Mouse (Mus musculus): ENCODE measurements at regions not wholly inside any gene's neighbourhood (a gene's known extent, or its start where the extent isn't known, plus 50 kb on each side); places are given as distances from the start of the nearest gene placed in this dataset.

DNA sequence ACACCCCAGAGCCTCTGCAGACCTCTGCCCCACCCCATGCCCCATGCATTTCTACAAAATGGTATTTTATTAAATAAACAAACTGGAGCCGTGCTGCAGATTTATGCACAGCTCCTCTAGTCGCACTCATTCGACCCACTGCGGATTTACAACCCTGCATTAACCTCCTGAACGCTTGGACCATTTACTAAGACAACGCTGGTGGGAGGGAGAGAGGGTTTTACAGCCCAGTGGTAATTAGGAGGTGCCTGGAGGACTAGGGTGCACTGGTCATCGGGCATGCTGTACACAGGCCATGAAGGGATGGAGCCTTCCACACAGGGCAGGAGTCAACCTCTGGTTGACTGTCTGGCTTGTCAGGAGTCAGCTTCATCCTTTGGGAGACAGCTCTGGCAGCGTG is 215.2 kb downstream of the Cryba4 start:
- no peak overlapping the region for H3K27ac ChIP-seq (ENCODE audit: low read length)
- no peaks in the 10 kb centered on the region for H3K4me1 ChIP-seq (replicated peaks; ENCODE audit: control insufficient read depth, insufficient read depth, low read length)
- H3K4me3 ChIP-seq (ENCODE audit: low read length) = no peak overlapping the region
- no peak overlapping the region for H3K9ac ChIP-seq (ENCODE audit: low read length)
- H3K27me3 ChIP-seq (ENCODE audit: control insufficient read depth, insufficient read depth, low read depth, low read length) = no peaks in the 10 kb centered on the region
- H3K36me3 ChIP-seq (ENCODE audit: control insufficient read depth, insufficient read depth, low read length) = no peaks in the 10 kb centered on the region
- WGBS = 35% methylated on average over 8 of the region's 8 CpGs
- no peak overlapping the region for H3K4me2 ChIP-seq (ENCODE audit: low read depth, low read length)
- H3K9me3 ChIP-seq (ENCODE audit: control insufficient read depth, low read length) = no peaks in the 10 kb centered on the region
- ATAC-seq (ENCODE audit: low read depth) = no peak

DNA sequence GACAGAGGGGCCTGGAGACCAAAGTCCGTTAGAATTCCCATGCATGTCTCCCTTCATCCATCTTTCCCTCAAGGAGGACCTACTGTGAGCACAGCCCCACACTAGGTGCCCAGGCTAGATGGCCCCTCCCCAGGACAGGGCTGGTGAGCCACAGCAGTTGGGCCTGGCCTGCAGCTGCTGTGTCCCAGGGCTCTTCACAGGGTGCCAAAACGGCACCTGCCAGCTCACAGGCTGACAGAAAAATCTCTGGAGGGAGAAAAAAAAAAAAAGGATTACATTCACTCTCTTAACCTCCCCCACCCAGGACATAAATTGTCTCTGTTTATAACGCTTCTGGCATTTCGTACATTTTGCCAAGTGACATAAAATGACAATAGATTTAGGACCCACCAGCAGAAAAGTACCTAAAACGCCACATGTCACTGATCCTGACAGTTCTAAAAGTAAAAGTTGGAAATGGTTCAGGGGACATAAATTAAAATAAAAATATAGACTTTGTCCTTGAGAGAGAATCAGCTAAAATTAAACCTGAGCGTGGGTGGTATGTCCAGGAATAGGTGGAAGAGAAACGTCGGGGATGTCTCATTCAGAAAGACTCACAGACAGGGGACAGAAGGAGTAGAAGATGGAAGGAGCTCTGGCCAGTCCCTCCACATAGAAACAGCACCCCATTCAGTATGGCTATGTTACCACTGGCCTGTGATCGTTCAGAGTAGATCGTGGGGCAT is 212.5 kb downstream of the Cryba4 start:
- ATAC-seq (ENCODE audit: low read depth) = no peak
- WGBS = 49% methylated on average over 10 of the region's 10 CpGs
- Histone ChIP-seq H3K36me3 (ENCODE audit: control insufficient read depth, insufficient read depth, low read length) (no peaks in the 10 kb centered on the region), H3K27ac (ENCODE audit: low read length) (no peak overlapping the region), H3K4me1 (replicated peaks; ENCODE audit: control insufficient read depth, insufficient read depth, low read length) (no peaks in the 10 kb centered on the region), H3K27me3 (ENCODE audit: control insufficient read depth, insufficient read depth, low read depth, low read length) (no peaks in the 10 kb centered on the region), H3K4me3 (ENCODE audit: low read length) (no peak overlapping the region), H3K4me2 (ENCODE audit: low read depth, low read length) (no peak overlapping the region), H3K9ac (ENCODE audit: low read length) (no peak overlapping the region), H3K9me3 (ENCODE audit: control insufficient read depth, low read length) (no peaks in the 10 kb centered on the region)

DNA sequence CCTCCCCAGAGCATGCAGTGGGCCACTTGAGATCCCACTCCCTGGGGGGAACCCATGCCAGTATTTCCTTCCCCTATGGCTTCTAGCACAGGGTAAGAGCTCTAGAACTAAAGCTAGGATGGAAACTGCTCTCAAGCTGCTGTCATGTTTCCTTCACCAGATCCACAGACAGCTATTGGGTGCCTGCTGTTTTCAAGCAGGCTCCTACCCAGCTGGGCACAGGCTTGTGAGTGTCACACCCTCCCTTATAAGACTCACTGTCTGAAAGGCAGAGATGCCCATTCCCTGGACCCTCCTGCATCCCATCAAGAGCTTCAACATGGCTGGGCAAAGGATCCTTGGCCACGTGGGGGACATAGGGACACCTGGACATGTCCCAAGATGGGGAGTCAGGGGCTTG is 211.6 kb downstream of the Cryba4 start:
- Histone ChIP-seq H3K4me1 (replicated peaks; ENCODE audit: control insufficient read depth, insufficient read depth, low read length) (no peaks in the 10 kb centered on the region), H3K4me3 (ENCODE audit: low read length) (no peak overlapping the region), H3K4me2 (ENCODE audit: low read depth, low read length) (no peak overlapping the region), H3K27ac (ENCODE audit: low read length) (no peak overlapping the region), H3K27me3 (ENCODE audit: control insufficient read depth, insufficient read depth, low read depth, low read length) (no peaks in the 10 kb centered on the region), H3K9ac (ENCODE audit: low read length) (no peak overlapping the region), H3K36me3 (ENCODE audit: control insufficient read depth, insufficient read depth, low read length) (no peaks in the 10 kb centered on the region), H3K9me3 (ENCODE audit: control insufficient read depth, low read length) (no peaks in the 10 kb centered on the region)
- ATAC-seq (ENCODE audit: low read depth) = no peak
- WGBS = 54% methylated on average over 1 of the region's 1 CpGs

DNA sequence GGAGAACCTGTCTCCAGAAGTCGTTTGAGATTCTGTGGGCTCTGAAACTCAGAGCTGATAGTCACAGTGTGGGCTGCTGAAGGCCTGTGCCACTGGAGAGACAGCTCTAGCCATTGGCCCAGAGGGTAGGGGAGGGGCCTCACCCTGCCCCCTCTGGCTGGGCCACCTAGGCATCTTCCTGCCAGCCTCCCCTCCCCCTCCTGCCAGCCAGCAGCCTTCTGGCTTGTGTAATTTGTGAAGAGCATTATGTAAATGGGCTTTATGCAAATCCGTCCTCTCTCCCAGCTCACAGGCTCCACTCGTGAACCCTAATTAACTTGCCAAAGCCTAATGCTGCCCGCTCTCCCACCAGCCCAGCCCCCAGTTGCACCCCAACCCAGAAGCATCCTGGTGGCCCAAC is 211.0 kb downstream of the Cryba4 start:
- Histone ChIP-seq H3K4me2 (ENCODE audit: low read depth, low read length) (no peak overlapping the region), H3K27me3 (ENCODE audit: control insufficient read depth, insufficient read depth, low read depth, low read length) (no peaks in the 10 kb centered on the region), H3K9ac (ENCODE audit: low read length) (no peak overlapping the region), H3K9me3 (ENCODE audit: control insufficient read depth, low read length) (no peaks in the 10 kb centered on the region), H3K27ac (ENCODE audit: low read length) (no peak overlapping the region), H3K4me3 (ENCODE audit: low read length) (no peak overlapping the region), H3K4me1 (replicated peaks; ENCODE audit: control insufficient read depth, insufficient read depth, low read length) (no peaks in the 10 kb centered on the region), H3K36me3 (ENCODE audit: control insufficient read depth, insufficient read depth, low read length) (no peaks in the 10 kb centered on the region)
- ATAC-seq (ENCODE audit: low read depth) = no peak
- WGBS = 37% methylated on average over 4 of the region's 4 CpGs

DNA sequence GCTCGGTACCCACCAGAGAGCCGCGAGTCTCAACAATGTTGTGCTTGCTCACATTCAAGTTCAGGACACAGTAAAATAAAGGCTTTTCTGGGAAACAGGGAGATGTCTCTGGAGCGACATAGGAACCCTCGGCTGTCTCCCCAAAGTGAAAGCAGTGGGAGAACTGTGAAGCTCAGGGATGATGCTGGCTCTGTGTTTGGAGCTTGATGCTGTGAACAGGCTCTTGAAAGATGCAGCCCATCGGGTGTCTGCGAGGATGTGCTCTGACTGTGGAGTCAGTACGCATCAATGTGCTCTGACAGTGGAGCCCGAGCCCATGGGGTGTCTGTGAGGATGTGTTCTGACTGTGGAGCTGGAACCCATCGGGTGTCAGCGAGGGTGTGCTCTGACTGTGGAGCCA is 210.1 kb downstream of the Cryba4 start:
- no peak overlapping the region for H3K4me3 ChIP-seq (ENCODE audit: low read length)
- no peaks in the 10 kb centered on the region for H3K9me3 ChIP-seq (ENCODE audit: control insufficient read depth, low read length)
- H3K4me2 ChIP-seq (ENCODE audit: low read depth, low read length) = no peak overlapping the region
- H3K27me3 ChIP-seq (ENCODE audit: control insufficient read depth, insufficient read depth, low read depth, low read length) = no peaks in the 10 kb centered on the region
- no peak overlapping the region for H3K27ac ChIP-seq (ENCODE audit: low read length)
- 79% methylated on average over 11 of the region's 11 CpGs for WGBS
- no peaks in the 10 kb centered on the region for H3K4me1 ChIP-seq (replicated peaks; ENCODE audit: control insufficient read depth, insufficient read depth, low read length)
- ATAC-seq (ENCODE audit: low read depth) = no peak
- no peak overlapping the region for H3K9ac ChIP-seq (ENCODE audit: low read length)
- no peaks in the 10 kb centered on the region for H3K36me3 ChIP-seq (ENCODE audit: control insufficient read depth, insufficient read depth, low read length)

DNA sequence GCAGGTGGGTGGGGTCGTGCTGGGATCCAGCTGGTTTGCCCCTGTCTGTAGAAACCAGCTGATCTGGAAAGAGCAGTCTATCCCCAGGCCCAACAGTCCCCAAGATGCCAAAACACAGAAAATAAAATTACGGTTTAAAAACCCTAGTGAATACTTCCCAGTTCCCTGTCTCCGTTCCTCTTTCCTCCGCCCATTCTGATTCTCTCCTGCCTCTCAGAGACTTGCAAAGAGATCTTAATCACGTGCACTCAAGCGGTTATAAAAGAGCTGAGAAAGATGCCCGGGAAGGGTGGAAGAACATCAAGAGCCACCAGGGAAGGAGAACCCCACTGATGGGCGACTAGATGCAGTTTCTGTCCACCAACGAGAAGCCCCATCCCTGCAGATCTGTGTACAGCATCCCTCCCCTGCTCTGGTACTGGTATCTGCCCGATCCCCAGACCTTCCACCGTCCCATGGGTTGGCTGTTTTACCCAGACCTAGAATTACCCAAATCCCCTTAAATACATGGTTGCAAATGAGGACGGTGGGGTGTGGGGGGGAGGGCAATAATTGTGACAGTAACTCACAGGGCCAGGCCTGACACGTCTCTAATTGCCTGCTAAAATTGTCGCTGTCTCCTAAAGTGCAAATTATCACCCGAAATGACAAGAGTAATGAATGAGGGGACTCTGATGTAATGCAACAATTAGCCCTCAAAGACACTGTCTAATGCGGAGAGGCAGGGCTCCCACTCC is 202.1 kb downstream of the Cryba4 start:
- no peaks in the 10 kb centered on the region; the same call in 1 of the 2 replicates for H3K27me3 ChIP-seq (ENCODE audit: control insufficient read depth, insufficient read depth, low read depth, low read length)
- no peak overlapping the region for H3K27ac ChIP-seq (ENCODE audit: low read length)
- ATAC-seq (ENCODE audit: low read depth) = no peak
- H3K9me3 ChIP-seq (ENCODE audit: control insufficient read depth, low read length) = no peaks in the 10 kb centered on the region
- 26% methylated on average over 16 of the region's 16 CpGs for WGBS
- H3K9ac ChIP-seq (ENCODE audit: low read length) = no peak overlapping the region
- no peaks in the 10 kb centered on the region for H3K4me1 ChIP-seq (replicated peaks; ENCODE audit: control insufficient read depth, insufficient read depth, low read length)
- no peaks in the 10 kb centered on the region for H3K36me3 ChIP-seq (ENCODE audit: control insufficient read depth, insufficient read depth, low read length)
- no peak overlapping the region for H3K4me2 ChIP-seq (ENCODE audit: low read depth, low read length)
- no peak overlapping the region for H3K4me3 ChIP-seq (ENCODE audit: low read length)

DNA sequence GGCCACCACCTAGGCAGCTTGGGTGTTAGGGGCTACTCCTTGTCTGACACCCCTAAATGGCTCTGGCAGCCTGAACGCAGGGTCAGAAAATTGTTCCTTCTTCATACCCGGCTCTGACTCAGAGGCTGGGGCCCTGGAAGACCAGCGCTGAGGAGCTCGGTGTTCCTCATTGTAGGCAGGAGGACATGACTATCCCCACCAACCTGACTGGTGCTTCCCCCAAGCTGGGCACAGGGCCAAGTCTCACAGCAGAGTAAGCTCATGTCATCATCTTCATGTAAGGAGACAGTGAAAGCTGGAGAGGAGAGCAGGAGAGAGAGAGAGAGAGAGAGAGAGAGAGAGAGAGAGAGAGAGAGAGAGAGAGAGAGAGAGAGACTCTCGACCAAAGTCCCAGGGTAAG is 201.4 kb downstream of the Cryba4 start:
- no peak for ATAC-seq (ENCODE audit: low read depth)
- 28% methylated on average over 5 of the region's 5 CpGs for WGBS

DNA sequence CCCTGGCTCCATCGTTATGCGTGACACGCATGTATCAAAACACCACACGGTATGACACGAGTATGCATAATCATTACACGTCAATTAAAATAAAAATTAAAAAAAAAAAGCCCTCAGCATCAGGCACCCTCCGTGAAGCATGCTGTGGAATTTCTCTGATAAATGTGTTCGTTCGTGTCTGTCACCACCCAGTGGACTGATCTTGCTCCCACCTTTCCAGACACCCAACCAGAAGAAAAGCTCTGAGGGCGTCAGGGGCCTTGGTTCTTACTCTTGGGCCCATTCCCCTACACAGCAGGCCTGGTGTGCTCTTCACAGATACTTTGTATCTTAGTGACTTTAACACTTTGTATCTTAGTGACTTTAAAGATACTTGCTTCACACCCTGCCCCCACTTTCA is 200.5 kb downstream of the Cryba4 start:
- Histone ChIP-seq H3K4me1 (replicated peaks; ENCODE audit: control insufficient read depth, insufficient read depth, low read length) (no peaks in the 10 kb centered on the region), H3K4me3 (ENCODE audit: low read length) (no peak overlapping the region), H3K27me3 (ENCODE audit: control insufficient read depth, insufficient read depth, low read depth, low read length) (no peaks in the 10 kb centered on the region; the same call in 1 of the 2 replicates), H3K9me3 (ENCODE audit: control insufficient read depth, low read length) (no peaks in the 10 kb centered on the region), H3K27ac (ENCODE audit: low read length) (no peak overlapping the region), H3K9ac (ENCODE audit: low read length) (no peak overlapping the region), H3K36me3 (ENCODE audit: control insufficient read depth, insufficient read depth, low read length) (no peaks in the 10 kb centered on the region), H3K4me2 (ENCODE audit: low read depth, low read length) (no peak overlapping the region)
- WGBS = 74% methylated on average over 10 of the region's 10 CpGs
- no peak for ATAC-seq (ENCODE audit: low read depth)

More for the DNA sequence above, 201.4 kb downstream of the Cryba4 start:
- no peaks in the 10 kb centered on the region for H3K9me3 ChIP-seq (ENCODE audit: control insufficient read depth, low read length)
- H3K4me3 ChIP-seq (ENCODE audit: low read length) = no peak overlapping the region
- H3K9ac ChIP-seq (ENCODE audit: low read length) = no peak overlapping the region
- no peak overlapping the region for H3K27ac ChIP-seq (ENCODE audit: low read length)
- H3K36me3 ChIP-seq (ENCODE audit: control insufficient read depth, insufficient read depth, low read length) = no peaks in the 10 kb centered on the region
- no peaks in the 10 kb centered on the region for H3K4me1 ChIP-seq (replicated peaks; ENCODE audit: control insufficient read depth, insufficient read depth, low read length)
- H3K27me3 ChIP-seq (ENCODE audit: control insufficient read depth, insufficient read depth, low read depth, low read length) = no peaks in the 10 kb centered on the region; the same call in 1 of the 2 replicates
- H3K4me2 ChIP-seq (ENCODE audit: low read depth, low read length) = no peak overlapping the region

DNA sequence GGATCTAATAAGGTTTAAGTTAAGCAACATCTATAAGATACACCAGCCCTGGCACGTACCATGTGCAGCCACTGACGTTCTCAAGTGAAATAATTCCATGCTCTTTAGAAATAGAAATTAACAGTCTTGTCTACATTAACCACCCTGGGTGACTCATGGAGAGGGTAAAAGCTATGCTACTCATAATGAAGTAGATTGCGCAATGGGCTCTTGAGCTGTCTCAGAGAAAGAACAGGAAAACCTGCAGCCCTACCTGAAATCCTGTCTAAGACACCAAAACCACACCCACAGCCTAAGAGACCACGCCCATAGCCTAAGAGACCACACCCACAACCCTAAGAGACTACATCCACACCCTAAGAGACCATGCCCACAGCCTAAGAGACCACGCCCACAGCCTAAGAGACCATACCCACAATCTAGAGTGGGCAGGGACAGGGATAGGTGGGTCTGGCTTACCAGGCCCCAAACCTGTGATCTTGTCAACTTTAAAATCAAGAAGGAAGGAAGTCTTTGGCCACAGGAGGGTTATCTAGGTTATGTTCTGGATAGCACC is 198.6 kb downstream of the Cryba4 start:
- 77% methylated on average over 5 of the region's 5 CpGs for WGBS
- Histone ChIP-seq H3K9me3 (ENCODE audit: control insufficient read depth, low read length) (no peaks in the 10 kb centered on the region), H3K27ac (ENCODE audit: low read length) (no peak overlapping the region), H3K4me2 (ENCODE audit: low read depth, low read length) (no peak overlapping the region), H3K9ac (ENCODE audit: low read length) (no peak overlapping the region), H3K36me3 (ENCODE audit: control insufficient read depth, insufficient read depth, low read length) (no peaks in the 10 kb centered on the region), H3K4me1 (replicated peaks; ENCODE audit: control insufficient read depth, insufficient read depth, low read length) (no peaks in the 10 kb centered on the region), H3K4me3 (ENCODE audit: low read length) (no peak overlapping the region), H3K27me3 (ENCODE audit: control insufficient read depth, insufficient read depth, low read depth, low read length) (no peaks in the 10 kb centered on the region; the same call in 1 of the 2 replicates)
- ATAC-seq (ENCODE audit: low read depth) = peak; percentile 43; the same call in 1 of the 2 replicates

Data from lung, embryonic 16.5 days (tissue).